Mouse (Mus musculus): ENCODE measurements at regions not wholly inside any gene's neighbourhood (a gene's known extent, or its start where the extent isn't known, plus 50 kb on each side); places are given as distances from the start of the nearest gene placed in this dataset.

DNA sequence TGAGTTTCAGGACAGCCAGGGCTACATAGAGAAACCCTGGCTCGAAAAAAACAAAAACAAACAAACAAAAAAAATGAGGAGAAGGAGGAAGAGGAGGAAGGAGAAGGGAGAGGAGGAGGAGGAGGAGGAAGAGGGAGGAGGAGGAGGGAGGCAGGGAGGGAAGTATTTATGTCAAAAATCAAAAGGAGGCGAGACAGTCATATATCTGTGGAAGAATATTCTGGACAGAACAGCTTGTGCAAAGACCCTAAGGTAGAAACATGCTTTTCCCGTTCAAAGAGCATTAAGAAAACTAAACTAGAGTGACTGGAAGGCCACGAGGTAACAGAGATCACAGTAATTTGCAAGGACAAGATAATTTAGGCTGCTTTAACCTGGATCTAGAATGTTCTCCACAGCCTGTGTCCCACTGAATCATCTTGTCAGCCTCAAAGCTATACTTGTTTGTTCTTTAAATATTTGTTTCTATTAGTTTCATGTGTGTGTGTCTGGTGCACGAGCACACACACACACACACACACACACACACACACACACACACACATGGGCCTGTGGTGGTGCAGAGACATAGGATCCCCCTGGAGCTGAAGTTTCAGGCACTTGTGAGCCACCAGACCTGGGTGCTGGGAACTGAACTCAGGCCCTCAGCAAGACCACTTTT, 50.5 kb upstream of the Cpsf6 start:
- Histone ChIP-seq H3K4me2 (replicated peaks; ENCODE audit: low read depth, low read length) (no peak overlapping the region), H3K4me3 (ENCODE audit: low read depth, low read length) (no peak overlapping the region), H3K27ac (ENCODE audit: low read length) (no peak overlapping the region), H3K27me3 (ENCODE audit: control insufficient read depth, insufficient read depth, low read length) (no peaks in the 10 kb centered on the region), H3K9me3 (ENCODE audit: control insufficient read depth, low read depth, low read length) (no peaks in the 10 kb centered on the region), H3K9ac (replicated peaks; ENCODE audit: low read depth, low read length) (no peak overlapping the region), H3K36me3 (ENCODE audit: control insufficient read depth, insufficient read depth, low read length) (no peaks in the 10 kb centered on the region), H3K4me1 (ENCODE audit: control insufficient read depth, insufficient read depth, low read length) (peaks cover 5% of the 10 kb centered on the region; the same call in 1 of the 2 replicates)
- WGBS = 72% methylated on average over 5 of the region's 5 CpGs
- no peak for ATAC-seq (ENCODE audit: insufficient number of reproducible peaks, insufficient read depth, low FRiP score, low read depth)

DNA sequence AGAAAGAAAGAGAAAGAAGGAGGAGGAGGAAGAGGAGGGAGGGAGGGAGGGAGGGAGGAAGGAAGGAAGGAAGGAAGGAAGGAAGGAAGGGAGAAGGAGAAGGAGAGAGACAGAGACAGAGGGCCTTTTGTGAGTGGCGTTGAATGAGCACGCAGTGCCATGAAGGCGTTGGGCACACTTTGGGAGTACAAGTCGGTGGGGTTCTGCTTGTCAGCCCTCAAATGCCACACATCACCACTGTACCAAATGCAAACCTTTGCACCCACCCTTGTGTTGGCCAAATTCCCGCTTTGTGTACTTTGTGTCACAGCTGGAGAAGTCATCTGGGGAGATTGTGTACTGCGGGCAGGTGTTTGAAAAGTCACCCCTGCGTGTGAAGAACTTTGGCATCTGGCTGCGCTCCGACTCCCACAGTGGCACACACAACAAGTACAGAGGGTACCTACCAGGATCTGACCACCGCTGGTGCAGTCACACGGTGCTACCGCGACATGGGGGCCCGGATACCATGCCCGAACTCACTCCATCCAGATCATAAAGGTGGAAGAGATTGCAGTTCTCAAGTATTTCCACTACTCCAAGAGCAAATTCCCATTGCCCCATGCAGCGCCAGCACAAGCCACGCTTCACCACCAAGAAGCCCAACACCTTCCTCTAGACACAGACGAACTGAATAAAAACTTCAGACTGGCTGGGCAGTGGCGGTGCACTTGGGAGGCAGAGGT, 49.8 kb upstream of the Cpsf6 start:
- 89% methylated on average over 19 of the region's 19 CpGs for WGBS
- H3K4me1 ChIP-seq (ENCODE audit: control insufficient read depth, insufficient read depth, low read length) = no peaks in the 10 kb centered on the region
- no peaks in the 10 kb centered on the region for H3K9me3 ChIP-seq (ENCODE audit: control insufficient read depth, low read depth, low read length)
- H3K36me3 ChIP-seq (ENCODE audit: control insufficient read depth, insufficient read depth, low read length) = no peaks in the 10 kb centered on the region
- H3K27me3 ChIP-seq (ENCODE audit: control insufficient read depth, insufficient read depth, low read length) = no peaks in the 10 kb centered on the region
- H3K4me2 ChIP-seq (replicated peaks; ENCODE audit: low read depth, low read length) = no peak overlapping the region
- ATAC-seq (ENCODE audit: insufficient number of reproducible peaks, insufficient read depth, low FRiP score, low read depth) = no peak
- H3K9ac ChIP-seq (replicated peaks; ENCODE audit: low read depth, low read length) = no peak overlapping the region
- H3K4me3 ChIP-seq (ENCODE audit: low read depth, low read length) = no peak overlapping the region
- H3K27ac ChIP-seq (ENCODE audit: low read length) = no peak overlapping the region

Data from stomach, embryonic 14.5 days (tissue).